Mouse (Mus musculus) effector memory CD4-positive, alpha-beta T cell, adult 5 months (primary cell): ENCODE results near the gene Nphp3. TPM values are rescaled to one million over a fixed set of nuclear protein-coding genes. Genes with fewer than 3 reads are reported as not detected.

Experiments
- polyA plus RNA-seq: library from polyadenylated mRNA; unstranded; fragments of 100-300 nt; shearing (Covaris generic); gene quantifications from one replicate; pipeline ENCODE4 v1.2.1, GENCODE M21; 2017

Gene Nphp3
- 2.8 TPM for polyA plus RNA-seq

DNA sequence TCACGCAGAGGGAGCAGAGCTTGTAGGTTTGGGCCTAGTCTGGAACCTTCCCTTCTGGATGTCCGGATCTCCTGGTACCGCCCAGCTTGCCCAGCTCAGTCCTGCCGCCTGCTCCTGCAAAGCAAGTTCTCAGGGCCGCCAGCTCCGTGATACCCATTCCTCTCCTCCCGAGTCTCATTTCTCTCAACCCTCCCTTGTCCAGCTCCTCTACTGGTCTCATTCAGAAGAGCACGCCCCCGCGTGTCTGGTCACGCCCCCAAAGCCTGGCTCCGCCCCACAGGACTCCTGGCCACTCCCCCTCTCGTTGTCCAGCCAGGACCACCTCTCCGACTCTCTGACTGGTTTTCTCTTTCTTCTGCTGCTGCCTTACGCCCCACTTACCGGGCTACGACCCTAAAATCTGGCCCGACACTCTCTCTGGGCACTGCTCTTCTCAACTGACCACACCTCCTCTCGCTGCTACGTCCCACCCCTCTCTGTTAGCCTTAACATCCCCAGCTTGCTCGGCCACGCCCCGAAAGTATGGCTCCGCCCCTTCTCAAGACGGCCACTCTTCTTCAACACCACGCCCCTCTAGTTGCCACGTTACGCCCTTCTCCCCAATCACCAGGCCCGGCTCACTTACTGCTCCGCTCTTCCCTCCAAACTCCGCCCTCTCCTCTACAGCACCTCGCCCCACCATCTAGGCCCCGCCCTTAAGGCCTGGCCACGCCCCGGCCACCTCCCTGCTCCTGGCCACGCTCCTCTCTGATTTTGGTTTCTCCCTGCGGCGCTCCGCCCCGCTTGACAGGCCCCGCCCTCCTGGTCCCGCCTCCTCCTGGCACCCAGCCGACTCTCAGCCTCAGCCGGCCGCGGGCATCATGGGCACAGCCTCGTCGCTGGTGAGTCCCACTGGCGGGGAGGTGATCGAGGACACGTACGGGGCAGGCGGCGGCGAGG, at the start of gene Nphp3:
Nphp3 (plus strand) TSS at position 624 of the 939 bp plus-strand sequence.

DNA sequence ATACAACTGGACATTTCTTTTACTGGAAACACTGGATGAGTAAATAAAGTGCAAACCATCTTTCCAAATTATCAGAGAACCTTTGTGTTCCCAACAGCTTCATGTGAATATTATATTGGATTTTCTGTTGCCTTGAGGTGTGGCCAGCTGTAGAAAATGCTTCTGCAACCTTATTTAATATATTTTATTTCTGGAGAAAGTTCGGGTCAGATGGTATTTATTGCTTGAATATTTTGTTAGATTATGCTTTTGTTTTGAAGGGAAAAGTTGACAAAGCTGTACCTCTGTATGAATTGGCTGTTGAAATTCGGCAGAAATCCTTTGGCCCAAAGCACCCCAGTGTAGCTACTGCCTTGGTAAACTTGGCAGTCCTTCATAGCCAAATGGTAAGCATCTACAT, 38.0 kb downstream of the Nphp3 start, which contains the start of gene Gm28305:
Gm28305 (plus strand) TSS at position 301 of the 400 bp plus-strand sequence.

DNA sequence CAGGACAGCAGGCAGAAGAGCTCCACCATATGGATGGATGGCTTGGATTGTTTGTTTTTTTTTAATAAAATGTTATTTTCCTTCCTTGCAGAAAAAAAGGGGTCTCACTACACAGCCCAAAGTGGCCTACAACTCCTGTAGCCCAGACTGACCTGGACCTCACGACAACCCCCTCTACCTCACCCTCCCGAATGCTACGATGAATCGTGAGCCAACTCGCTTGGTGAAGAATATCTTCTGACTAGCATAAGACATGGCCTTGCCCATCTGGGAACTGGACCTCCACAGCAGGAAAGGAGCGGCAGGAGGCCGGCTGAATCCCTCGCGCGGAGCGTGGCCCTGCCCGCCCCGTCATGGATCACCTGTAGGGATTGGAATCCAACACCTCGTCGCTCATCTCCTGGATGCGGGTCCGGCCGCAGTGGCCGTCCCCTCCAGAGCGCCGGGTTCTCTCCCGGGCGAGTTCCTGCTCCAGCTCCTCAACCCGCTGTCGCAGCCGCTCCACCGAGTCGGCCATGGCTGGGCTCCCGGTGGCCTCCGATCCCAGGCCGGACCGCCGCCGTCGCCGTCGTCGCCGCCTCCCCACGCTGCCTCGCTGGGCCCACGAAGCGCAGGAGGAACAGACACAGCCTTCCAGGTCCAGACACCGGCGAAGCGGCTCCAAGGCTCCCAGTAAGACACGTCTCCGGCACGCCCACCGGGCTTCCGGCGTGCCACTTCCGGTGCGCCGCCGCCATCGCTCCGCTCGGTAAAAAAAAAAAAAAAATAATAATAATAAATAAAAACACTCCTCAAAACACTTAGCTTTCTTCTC, 60.3 kb downstream of the Nphp3 start, which contains the start of gene Uba5:
Uba5 (minus strand) TSS at position 705 of the 814 bp plus-strand sequence.

DNA sequence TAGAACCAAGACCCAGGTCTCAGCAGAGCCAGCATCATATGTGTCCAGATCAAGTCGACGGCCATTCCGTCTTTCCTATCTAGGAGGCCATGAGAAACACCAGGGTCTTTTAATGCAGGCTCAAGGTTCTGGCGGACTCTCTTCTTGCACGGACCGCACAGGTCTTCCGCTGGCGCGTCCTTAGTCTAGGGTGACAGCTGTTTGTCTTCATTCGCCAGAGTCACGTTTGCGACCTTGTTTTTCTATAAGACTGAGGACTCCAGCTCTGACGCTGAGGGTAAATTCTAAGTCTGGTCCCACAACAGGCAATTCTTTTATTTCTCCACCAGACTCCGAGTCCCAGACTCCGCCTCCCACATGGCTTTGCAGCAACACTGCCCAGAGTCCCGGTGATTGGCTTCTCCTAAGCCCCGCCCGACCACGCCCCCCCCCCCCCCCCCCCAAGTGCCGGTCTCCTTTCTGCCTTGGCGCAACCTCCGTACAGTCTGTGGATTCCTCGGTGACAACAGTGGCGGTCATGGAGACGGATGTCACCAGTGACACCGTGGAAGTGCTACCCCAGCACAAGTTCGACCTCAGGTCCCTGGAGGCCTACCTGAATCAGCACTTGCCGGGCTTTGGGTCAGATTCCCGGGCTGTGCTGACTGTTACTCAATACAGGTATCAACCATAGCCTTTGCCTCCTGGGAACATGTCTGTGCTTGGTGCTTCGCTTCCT, 61.1 kb downstream of the Nphp3 start, which contains the start of gene Acad11:
Acad11 (plus strand) TSS at position 134 of the 718 bp plus-strand sequence.

Other genes starting within 250 kb of the Nphp3 start
- not detected for gene Tmem108, start 240.7 kb upstream of the Nphp3 start, polyA plus RNA-seq
- not detected for gene Gm28305, start 38.1 kb downstream of the Nphp3 start, polyA plus RNA-seq
- gene Uba5, start 60.6 kb downstream of the Nphp3 start, polyA plus RNA-seq: 28.6 TPM
- 5.2 TPM for gene Acad11, start 60.8 kb downstream of the Nphp3 start, polyA plus RNA-seq
- not detected for gene Ackr4, start 124.4 kb downstream of the Nphp3 start, polyA plus RNA-seq